Mouse (Mus musculus) left cerebral cortex, adult 2 months (tissue): ENCODE results near the gene Usp7. TPM values are rescaled to one million over a fixed set of nuclear protein-coding genes. Genes with fewer than 3 reads are reported as not detected.
"Not testable (repeated sequence)": the region's sequence is repeated elsewhere in the genome, so short reads cannot be mapped to it uniquely, and the experiment has no call there.

Experiments
- DNase-seq, 2 experiments: peaks; one replicate each; pipeline ENCODE4 v3.0.0; 2021 to 2022; ENCODE audit warnings: low spot score in 2 of 2, mixed read lengths in 1 of 2; ENCODE audit errors: extremely low spot score in 1 of 2
- H3K27ac ChIP-seq: fragments of 200-600 bp; 2 replicates; pipeline ENCODE4 v1.8.1; 2022
- H3K4me3 ChIP-seq: fragments of 200-600 bp; 2 replicates; pipeline ENCODE4 v1.8.1; 2022
- CTCF ChIP-seq: fragments of 200-600 bp; IDR thresholded peaks from 2 replicates; pipeline ENCODE4 v1.8.1; 2022; ENCODE audit warnings: antibody characterized with exemption, mild to moderate bottlenecking, moderate library complexity
- intact Hi-C: fragments of 180-260 bp; cut with DNase I; formaldehyde crosslinking; loops from one replicate; pipeline ENCODE4 v1.15.1; 2025
- total RNA-seq, 2 experiments: library from RNA; stranded (reverse); gene quantifications; 2 replicates each; pipeline ENCODE4 v1.2.3; 2021

Usp7 gene
- total RNA-seq, 2 experiments from 2014 or later = 167 to 182 TPM

DNA sequence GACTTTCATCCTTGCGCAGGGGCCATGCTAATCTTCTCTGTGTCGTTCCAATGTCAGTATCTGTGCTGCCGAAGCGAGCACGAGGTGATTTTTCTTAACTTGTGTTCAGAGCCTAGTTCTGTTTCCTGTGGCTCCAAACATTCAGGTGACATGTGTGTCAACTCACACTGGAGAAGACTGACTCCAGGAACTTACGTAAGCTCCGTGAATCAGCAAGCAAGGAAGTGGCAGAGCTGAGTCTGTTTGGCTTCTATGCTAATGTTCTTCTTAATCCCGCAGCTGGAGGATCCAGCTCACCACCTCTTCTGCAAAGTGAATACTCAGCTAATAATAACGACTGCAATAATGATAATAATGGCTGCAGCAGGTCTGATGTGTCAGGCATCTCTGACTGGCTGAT, 25.9 kb downstream of the Usp7 start:
- no peak for DNase-seq
- Histone ChIP-seq H3K4me3 (no peak overlapping the region), H3K27ac (peak overlapping the region; percentile 7; the same call in 1 of the 2 replicates)
- TF ChIP-seq CTCF = no peak
- intact Hi-C loops = no loop called here

DNA sequence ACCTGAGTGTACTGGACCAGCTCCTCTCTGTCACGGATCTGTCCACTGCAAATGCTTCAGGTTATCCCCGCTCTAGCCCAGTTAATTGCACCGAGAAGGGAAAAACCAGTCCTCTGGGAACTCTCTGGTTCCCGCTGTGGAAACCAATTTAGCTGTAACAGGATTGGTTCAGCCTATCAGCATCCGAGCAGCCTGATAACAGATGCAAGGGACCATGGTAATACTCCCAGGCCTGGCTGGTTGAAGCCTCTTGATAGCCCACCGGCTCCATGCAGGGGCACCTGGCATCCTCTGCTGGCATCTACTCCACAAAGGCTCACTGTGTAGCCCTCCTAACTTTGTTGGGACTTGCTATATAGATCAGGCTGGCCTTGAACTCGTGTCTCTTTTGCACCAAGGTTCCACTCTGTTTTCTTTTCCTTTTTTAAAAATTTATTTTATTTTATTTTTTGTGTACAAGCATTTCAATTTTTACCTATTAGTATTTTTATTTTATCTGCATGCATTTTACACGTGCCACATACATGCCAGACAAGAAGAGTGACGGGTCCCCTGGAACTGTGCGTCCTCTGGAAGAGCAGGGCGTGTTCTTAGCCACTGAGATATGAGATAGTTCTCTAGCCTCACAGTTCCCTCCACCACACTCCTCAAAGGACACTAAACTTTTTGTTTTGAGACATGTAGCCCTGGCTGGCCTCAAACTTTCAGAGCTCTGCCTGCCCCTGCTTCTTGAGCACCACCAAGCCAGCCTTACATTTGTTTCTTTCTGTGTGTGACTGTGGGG, 27.8 kb downstream of the Usp7 start:
- no peak for TF ChIP-seq CTCF
- intact Hi-C loops = no loop called here
- Histone ChIP-seq H3K4me3 (no peak overlapping the region), H3K27ac (no peak overlapping the region; the same call in 1 of the 2 replicates)
- no peak for DNase-seq

DNA sequence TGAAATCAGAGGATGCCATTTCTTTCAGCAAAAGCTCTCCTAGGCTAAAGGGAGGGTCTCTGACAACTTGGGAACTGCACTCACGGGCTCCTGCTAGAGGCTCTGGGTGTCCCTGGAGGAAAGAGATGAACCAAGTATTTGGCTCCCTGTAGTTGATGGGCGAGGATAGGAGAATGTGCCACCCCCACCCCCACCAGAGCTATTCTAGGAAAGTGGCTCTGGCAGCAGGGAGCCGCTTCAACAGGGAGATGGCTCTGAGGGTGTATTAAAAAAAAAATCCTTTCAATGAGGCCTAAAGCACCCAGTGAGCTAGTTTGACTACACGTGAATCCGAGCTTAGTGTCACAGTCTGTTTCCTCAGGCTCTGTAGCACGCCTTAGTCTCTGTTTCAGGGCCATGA, 29.1 kb downstream of the Usp7 start:
- DNase-seq = peak; percentile 26 to 32
- no peak; the same call in 1 of the 2 replicates for TF ChIP-seq CTCF
- Histone ChIP-seq H3K4me3 (no peak overlapping the region), H3K27ac (peak overlapping the region; percentile 82)
- intact Hi-C loops = loop anchor here (2.0 kb wide), 1 partner anchor 24 kb away; no protein-coding TSS in a partner anchor

DNA sequence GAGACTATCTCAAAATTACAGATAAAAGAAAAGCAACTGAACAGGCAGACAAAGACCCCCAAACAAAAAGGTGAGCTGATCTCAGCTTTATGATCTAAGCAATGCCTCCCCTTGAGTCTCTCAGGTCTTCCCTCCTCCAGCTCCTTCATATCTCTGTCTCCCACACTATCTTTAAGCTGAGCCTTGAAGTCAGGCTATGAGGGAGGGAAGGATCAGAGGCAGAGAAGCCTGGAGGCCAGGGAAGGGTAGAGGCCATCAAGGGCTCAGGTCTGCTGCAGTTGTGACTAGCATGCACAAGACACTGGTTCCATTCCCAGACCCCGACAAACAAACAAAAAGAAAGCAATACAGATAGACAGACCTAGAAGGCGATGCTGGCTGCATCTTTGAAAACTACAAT, 30.2 kb downstream of the Usp7 start:
- no peak for DNase-seq
- TF ChIP-seq CTCF = no peak
- Histone ChIP-seq H3K27ac (no peak overlapping the region; the same call in 1 of the 2 replicates), H3K4me3 (no peak overlapping the region)
- intact Hi-C loops = loop anchor here (2.0 kb wide), 1 partner anchor 23 kb away; no protein-coding TSS in a partner anchor

DNA sequence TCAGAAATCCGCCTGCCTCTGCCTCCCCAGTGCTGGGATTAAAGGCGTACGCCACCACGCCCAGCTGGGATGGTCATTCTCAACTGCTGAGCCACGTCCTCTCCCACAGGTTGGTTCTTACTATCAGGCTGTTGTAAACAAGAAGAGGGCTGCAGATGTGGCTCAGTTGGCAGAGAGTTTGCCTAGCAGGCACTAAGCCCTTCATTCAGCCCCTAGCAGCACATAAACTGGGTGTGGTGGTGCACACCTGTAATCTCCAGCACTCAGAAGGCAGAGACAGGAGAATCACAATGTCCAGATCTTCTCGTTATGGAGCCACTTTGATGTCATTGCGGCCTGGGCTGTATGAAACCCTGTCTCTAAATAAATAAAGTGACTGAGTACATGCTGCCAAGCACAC, 31.1 kb downstream of the Usp7 start:
- DNase-seq = no peak
- H3K27ac ChIP-seq = no peak overlapping the region
- intact Hi-C loops = no loop called here
- TF ChIP-seq CTCF = no peak
- H3K4me3 ChIP-seq = no peak overlapping the region

DNA sequence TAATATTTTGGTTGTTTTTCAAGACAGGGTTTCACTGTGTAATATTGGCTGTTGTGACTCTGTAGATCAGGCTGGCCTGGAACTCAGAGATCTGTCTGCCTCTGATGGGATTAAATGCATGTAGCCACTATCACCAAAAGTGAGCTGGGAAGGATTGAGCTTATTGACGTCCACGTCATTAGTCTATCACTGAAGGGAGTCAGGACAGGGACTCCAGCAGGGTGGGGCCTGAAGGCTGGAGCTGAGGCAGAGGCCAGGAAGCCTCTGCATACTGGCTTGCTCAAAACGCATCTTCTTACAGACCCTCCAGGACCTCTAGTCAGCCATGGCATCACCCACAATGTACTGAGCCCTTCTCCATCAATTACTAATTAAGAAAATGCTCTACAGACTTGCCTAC, 33.1 kb downstream of the Usp7 start:
- TF ChIP-seq CTCF = no peak
- DNase-seq = no peak
- H3K4me3 ChIP-seq = no peak overlapping the region
- H3K27ac ChIP-seq = no peak overlapping the region
- intact Hi-C loops = no loop called here

DNA sequence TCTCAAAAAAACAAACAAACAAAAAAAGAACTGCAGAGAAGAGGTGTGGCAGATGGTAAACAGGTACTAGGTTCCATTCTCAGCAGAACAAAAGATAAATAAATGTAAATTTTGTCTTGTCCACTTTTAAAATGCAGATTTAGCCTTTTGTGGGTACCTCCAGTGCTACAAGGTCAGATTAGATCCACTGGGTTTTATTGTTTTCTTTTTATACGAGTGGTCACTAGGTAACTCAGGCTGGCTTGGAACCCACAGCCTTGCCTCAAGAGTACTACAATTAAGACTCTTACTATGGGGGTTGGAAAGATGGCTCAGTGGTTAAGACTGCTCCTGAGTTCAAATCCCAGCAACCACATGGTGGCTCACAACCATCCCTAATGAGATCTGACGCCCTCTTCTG, 33.9 kb downstream of the Usp7 start:
- no peak for TF ChIP-seq CTCF
- no peak for DNase-seq
- intact Hi-C loops = no loop called here
- Histone ChIP-seq H3K4me3 (no peak overlapping the region), H3K27ac (no peak overlapping the region)

DNA sequence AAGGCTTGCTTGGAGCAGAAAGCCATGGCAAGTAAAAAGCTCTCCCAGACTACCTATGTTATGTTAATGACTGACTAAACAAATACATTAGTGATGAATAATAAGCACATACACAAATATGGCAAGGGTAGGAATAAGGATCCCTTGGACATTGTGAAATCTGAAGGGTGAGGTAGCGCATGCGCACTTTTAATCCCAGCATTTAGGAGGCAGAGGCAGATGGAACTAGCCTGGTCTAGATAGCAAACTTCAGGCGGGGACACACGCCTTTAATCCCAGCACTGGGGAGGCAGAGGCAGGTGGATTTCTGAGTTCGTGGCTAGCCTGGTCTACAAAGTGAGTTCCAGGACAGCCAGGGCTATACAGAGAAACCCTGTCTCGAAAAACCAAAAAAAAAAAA, 34.5 kb downstream of the Usp7 start:
- H3K27ac ChIP-seq, intact Hi-C loops, H3K4me3 ChIP-seq: not testable (repeated sequence)

DNA sequence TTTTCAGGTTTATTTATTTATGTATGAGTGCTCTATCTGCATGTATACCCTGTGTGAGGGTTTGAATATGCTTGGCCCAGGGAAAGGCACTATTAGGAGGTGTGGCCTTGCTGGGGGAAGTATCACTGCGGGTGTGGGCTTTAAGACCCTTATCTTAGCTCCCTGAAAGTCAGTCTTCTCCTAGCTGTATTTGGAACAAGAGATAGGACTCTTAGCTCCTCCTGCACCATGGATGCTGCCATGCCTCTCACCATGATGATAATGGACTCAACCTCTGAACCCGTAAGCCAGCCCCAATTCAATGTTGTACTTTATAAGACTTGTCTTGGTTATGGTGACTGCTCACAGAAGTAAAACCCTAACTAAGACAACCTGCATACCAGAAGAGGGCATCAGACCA, 39.8 kb downstream of the Usp7 start:
- DNase-seq = no peak
- no peak for TF ChIP-seq CTCF
- intact Hi-C loops = no loop called here
- Histone ChIP-seq H3K27ac (no peak overlapping the region), H3K4me3 (no peak overlapping the region)

More for the DNA sequence above, 34.5 kb downstream of the Usp7 start:
- not testable (repeated sequence) for DNase-seq

DNA sequence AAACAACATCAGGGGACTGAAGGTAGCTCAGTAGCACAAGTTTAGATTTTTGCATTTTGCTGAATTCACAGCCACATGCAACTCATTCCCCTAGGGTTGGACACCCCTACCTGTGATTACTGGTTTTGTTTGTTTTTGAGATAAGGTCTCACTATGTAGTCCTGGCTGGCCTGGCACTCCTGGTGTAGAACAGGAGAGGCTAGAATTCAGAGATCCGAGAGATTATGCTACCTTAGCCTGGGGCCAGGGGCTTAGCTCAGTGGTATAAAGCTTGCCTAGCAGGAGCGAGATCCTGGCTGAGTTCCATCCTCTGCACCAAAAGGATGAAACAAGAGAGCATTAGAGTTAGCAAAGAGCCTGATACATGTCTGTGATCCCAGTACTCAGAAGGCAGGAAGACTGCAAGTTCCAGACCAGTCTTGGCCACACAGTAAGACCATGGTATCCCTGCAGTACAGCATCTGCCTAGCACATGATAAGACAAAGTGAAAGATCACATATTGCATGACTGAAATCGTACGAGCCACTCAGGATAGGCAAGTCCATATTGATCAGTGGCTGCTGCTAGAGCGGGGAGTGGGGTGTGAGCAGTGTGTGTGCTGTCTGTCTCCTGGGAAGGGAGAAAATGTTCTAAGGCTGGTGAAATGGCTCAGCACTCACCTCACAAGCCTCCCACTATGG, 40.4 kb downstream of the Usp7 start:
- Histone ChIP-seq H3K4me3 (no peak overlapping the region), H3K27ac (no peak overlapping the region)
- no peak for DNase-seq
- TF ChIP-seq CTCF = no peak
- intact Hi-C loops = no loop called here

DNA sequence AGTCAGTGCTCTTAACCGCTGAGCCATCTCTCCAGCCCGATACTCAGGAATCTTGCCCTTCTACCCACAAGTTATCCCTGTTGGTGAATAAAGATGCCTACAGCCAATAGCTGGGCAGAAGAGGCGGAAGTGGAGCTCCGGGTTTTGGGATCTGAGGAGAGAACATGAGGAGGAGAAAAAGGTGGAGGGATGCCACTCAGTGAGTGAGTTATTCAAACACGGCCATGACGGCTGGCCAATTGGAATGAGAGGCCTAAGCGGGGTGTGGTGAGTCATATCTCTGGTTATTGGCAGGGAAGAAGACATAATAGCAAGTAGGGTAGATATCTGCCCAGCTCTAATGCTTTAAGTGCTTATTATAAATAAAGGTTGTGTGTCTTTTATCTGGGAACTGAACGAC, 43.2 kb downstream of the Usp7 start:
- no peak for DNase-seq
- no peak overlapping the region for H3K4me3 ChIP-seq
- no peak for TF ChIP-seq CTCF
- intact Hi-C loops = no loop called here
- H3K27ac ChIP-seq = no peak overlapping the region

DNA sequence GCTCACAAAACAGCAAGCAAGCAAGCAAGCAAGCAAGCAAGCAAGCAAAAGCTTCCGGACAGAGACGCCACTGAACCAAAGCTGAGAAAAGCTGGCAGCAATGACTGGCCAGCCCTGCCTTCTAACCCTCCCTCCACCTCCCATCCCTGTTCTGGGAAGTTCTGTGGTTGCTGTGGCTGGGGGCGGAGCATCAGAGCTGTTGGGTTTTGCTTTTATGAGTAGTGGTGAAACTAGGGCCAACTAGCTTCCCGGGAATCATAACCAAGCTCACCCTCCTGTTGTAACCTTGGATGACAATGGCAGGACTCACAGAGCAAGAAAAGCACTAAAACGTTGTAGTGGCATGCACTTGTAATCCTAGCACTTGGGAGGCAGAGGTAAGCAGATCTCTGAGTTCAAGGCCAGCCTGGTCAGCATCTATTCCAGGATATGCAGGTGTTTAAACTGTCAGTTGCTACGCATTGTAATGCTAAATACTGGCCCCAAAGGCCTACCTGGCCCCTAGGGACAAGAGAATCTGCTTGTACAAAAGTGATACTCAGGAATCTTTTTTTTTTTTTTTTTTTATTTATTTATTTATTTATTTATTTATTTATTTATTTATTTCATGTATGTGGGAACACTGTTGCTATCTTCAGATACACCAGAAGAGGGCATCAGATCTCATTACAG, 43.8 kb downstream of the Usp7 start:
- TF ChIP-seq CTCF = no peak
- no peak for DNase-seq
- intact Hi-C loops = no loop called here

More for the DNA sequence above, 43.8 kb downstream of the Usp7 start:
- Histone ChIP-seq H3K4me3 (no peak overlapping the region), H3K27ac (no peak overlapping the region)
